Mouse (Mus musculus): ENCODE measurements at regions not wholly inside any gene's neighbourhood (a gene's known extent, or its start where the extent isn't known, plus 50 kb on each side); places are given as distances from the start of the nearest gene placed in this dataset.

DNA sequence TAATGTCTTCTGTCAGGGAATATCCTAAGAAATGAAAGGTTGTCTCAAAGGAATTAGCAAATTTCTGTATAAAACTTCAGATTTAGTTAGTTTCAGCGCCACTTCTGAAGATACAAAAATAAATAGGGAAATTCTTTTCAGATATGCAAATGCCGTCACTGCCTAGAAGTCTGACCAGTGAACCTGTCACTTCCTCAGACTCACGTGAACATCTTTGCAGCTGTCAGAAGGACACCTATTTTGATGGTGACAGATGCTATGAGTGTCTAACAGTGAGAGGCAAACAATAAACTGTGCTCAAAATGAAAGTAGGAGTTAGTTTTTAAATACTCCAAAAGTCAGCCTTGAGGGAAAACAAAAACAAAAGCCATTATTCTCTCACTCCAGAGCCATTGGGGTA lies 57.5 kb upstream of the Igf1r start:
- Histone ChIP-seq H3K9ac (ENCODE audit: low read depth, low read length) (no peak overlapping the region), H3K36me3 (ENCODE audit: control insufficient read depth, insufficient read depth, low read length) (no peaks in the 10 kb centered on the region), H3K4me2 (ENCODE audit: low read depth, low read length) (no peak overlapping the region), H3K27ac (ENCODE audit: low read length) (no peak overlapping the region), H3K4me1 (ENCODE audit: control insufficient read depth, insufficient read depth, low read length) (no peaks in the 10 kb centered on the region), H3K9me3 (ENCODE audit: control insufficient read depth, low read length) (no peaks in the 10 kb centered on the region), H3K4me3 (ENCODE audit: low read length) (no peak overlapping the region), H3K27me3 (replicated peaks; ENCODE audit: control insufficient read depth, insufficient read depth, low read length) (no peaks in the 10 kb centered on the region)
- WGBS, result 75% methylated on average over 3 of the region's 3 CpGs
- no peak for ATAC-seq

DNA sequence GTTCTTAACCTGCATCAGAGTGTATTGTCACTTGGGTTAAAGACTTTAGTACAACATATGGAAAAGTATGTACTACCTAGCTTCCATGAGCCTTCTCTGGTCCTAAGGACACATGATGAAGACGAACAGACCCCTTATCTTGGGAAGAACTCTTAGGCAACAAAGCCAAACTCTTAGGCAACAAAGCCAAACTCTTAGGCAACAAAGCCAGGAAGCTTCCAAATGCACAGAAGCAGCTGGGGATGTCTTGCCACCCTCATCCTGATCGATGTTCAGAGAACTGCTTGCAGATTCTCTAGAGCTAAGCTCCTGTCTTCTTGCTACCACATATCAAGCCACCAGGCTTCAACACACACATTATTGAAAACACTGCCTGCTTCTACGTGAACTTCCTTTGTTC lies 59.7 kb upstream of the Igf1r start:
- Histone ChIP-seq H3K4me1 (ENCODE audit: control insufficient read depth, insufficient read depth, low read length) (no peaks in the 10 kb centered on the region), H3K36me3 (ENCODE audit: control insufficient read depth, insufficient read depth, low read length) (no peaks in the 10 kb centered on the region), H3K4me3 (ENCODE audit: low read length) (no peak overlapping the region), H3K27me3 (replicated peaks; ENCODE audit: control insufficient read depth, insufficient read depth, low read length) (no peaks in the 10 kb centered on the region), H3K9ac (ENCODE audit: low read depth, low read length) (no peak overlapping the region), H3K4me2 (ENCODE audit: low read depth, low read length) (no peak overlapping the region), H3K9me3 (ENCODE audit: control insufficient read depth, low read length) (no peaks in the 10 kb centered on the region), H3K27ac (ENCODE audit: low read length) (no peak overlapping the region)
- no peak for ATAC-seq
- 58% methylated on average over 3 of the region's 3 CpGs for WGBS

DNA sequence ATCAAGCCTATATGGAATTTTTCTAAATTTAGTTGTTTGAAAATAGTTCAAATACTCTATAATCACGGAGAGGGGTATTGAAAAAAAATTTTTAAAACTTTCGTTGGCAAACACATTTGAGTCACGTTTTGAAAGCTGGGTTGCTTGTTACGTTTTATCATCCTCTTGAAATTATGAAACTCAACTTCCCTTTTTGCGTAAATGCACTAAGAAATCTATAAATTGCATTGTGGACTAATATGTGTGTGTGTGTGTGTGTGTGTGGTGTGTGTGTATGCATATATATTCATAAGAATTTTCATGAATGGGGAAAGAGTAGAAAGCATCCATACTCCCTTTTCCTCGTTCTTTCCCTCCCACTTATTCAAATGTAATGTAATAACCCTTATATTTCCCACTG lies 69.6 kb upstream of the Igf1r start:
- H3K9me3 ChIP-seq (ENCODE audit: control insufficient read depth, low read length), result no peaks in the 10 kb centered on the region
- H3K27me3 ChIP-seq (replicated peaks; ENCODE audit: control insufficient read depth, insufficient read depth, low read length), result no peaks in the 10 kb centered on the region
- no peak overlapping the region for H3K4me2 ChIP-seq (ENCODE audit: low read depth, low read length)
- no peaks in the 10 kb centered on the region for H3K36me3 ChIP-seq (ENCODE audit: control insufficient read depth, insufficient read depth, low read length)
- no peak for ATAC-seq
- H3K4me1 ChIP-seq (ENCODE audit: control insufficient read depth, insufficient read depth, low read length), result no peaks in the 10 kb centered on the region
- 82% methylated on average over 6 of the region's 6 CpGs for WGBS
- no peak overlapping the region for H3K9ac ChIP-seq (ENCODE audit: low read depth, low read length)
- H3K4me3 ChIP-seq (ENCODE audit: low read length), result no peak overlapping the region
- H3K27ac ChIP-seq (ENCODE audit: low read length), result no peak overlapping the region

DNA sequence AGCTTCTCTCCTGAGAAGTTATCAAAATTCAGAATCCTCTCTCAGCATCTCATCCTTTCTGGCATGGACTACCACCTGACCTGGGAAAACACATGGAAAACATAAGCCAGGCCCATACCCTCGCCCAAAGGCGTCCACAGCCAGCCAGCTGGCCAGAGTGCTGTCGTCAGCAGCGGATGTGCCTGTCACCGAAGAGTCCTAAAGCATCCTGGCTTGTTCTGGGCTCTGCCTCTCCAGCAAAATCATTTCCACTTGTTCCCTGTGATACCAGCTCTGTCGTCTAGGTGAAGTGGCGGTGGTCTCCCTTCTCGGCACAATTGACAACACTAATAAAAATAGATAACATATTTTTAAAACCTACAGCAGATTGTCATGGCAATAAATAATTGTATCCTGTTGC lies 70.0 kb upstream of the Igf1r start:
- ATAC-seq, result no peak
- no peak overlapping the region for H3K4me3 ChIP-seq (ENCODE audit: low read length)
- H3K4me2 ChIP-seq (ENCODE audit: low read depth, low read length), result no peak overlapping the region
- H3K9me3 ChIP-seq (ENCODE audit: control insufficient read depth, low read length), result no peaks in the 10 kb centered on the region
- H3K27ac ChIP-seq (ENCODE audit: low read length), result no peak overlapping the region
- 61% methylated on average over 8 of the region's 8 CpGs for WGBS
- H3K27me3 ChIP-seq (replicated peaks; ENCODE audit: control insufficient read depth, insufficient read depth, low read length), result no peaks in the 10 kb centered on the region
- no peak overlapping the region for H3K9ac ChIP-seq (ENCODE audit: low read depth, low read length)
- H3K4me1 ChIP-seq (ENCODE audit: control insufficient read depth, insufficient read depth, low read length), result no peaks in the 10 kb centered on the region
- no peaks in the 10 kb centered on the region for H3K36me3 ChIP-seq (ENCODE audit: control insufficient read depth, insufficient read depth, low read length)

DNA sequence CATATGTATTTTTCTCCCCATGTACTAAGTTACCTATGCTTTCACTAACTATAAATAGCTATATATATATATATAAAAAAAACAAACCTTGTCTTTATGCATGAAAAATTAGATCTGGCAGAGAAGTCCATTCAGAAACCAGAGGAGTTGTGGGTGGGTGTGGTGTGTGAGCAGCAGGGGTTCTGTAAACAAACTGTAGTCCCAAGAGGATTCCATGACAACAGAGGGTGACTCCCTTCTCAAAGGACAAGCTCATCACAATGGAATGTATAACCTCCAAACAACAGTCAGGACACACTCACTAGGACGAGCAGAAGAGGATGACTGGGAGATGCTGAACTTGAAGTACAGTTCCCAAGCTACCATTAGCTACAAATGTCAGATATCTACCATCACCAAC lies 74.4 kb upstream of the Igf1r start:
- Histone ChIP-seq H3K27ac (ENCODE audit: low read length) (no peak overlapping the region), H3K27me3 (replicated peaks; ENCODE audit: control insufficient read depth, insufficient read depth, low read length) (no peaks in the 10 kb centered on the region), H3K4me1 (ENCODE audit: control insufficient read depth, insufficient read depth, low read length) (no peaks in the 10 kb centered on the region), H3K9ac (ENCODE audit: low read depth, low read length) (no peak overlapping the region), H3K36me3 (ENCODE audit: control insufficient read depth, insufficient read depth, low read length) (no peaks in the 10 kb centered on the region), H3K9me3 (ENCODE audit: control insufficient read depth, low read length) (no peaks in the 10 kb centered on the region), H3K4me3 (ENCODE audit: low read length) (no peak overlapping the region), H3K4me2 (ENCODE audit: low read depth, low read length) (no peak overlapping the region)
- 14% methylated on average over 1 of the region's 1 CpGs for WGBS
- no peak for ATAC-seq

DNA sequence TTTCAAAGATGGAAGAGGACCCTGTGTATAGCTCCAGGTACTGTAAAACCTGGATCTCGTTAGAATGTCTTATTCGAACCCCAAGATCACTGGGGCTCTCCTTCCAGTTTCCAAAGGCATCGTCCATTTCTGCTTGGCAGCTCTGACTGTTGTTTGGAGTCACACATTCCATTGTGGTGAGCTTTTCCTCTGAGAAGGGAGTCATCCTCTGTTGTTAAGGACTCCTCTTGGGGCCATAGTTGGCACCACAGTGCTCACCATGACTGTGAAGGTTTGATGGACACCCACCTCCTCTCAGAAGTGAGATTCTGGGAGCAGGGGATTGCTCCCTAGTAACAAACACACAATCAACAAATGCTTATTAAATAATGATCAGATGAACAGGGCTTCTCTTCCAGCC lies 75.0 kb upstream of the Igf1r start:
- WGBS, result 80% methylated on average over 3 of the region's 3 CpGs
- no peaks in the 10 kb centered on the region for H3K27me3 ChIP-seq (replicated peaks; ENCODE audit: control insufficient read depth, insufficient read depth, low read length)

DNA sequence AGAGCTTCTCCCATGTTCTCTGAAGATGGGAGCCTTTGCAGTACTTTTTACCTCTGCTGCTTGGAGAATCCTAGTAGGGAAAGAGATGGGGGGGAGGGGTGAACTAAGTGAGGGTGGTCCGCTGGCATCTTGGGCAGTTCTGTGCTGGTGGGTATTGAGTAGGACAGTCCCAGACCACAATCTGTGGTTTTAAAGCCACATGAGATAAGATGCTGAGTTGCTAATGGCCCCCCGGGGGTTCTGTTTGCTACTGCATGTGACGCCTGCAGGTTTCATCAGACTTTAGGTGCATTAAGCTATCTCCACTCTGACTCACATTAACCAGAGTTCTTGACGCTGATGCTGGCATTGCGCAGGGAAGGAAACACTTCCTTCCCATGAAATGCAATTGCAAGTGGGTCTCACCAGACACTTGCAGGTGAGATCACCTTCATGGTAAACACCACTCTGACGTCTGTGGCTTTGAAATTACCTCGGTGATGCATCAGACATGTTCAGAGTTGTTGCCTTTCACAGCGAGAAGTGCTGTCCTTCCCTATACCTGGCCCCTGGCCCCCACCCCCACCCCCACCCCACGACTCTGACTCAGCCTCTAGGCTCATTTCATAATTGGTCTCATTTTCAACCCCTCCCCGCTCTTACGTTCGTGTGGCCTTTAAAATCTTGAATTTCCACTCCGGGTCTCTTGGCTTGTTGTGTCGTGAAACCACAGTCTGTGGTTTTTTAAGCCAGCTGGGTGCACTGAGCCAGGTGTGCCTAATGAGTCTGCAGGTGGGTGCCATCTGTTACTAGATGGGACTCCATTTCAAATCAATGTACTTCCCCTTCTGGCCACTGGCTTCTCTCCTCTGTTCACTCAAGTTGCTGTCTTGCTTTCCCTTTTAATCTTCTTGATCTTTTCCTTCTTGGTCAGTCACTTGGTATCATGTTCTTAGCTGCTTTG lies 94.8 kb upstream of the Synm start:
- 61% methylated on average over 14 of the region's 14 CpGs for WGBS
- no peak for ATAC-seq

More for the DNA sequence above, 75.0 kb upstream of the Igf1r start:
- H3K4me3 ChIP-seq (ENCODE audit: low read length), result no peak overlapping the region
- no peak overlapping the region for H3K4me2 ChIP-seq (ENCODE audit: low read depth, low read length)
- ATAC-seq, result no peak
- no peak overlapping the region for H3K27ac ChIP-seq (ENCODE audit: low read length)
- no peaks in the 10 kb centered on the region for H3K4me1 ChIP-seq (ENCODE audit: control insufficient read depth, insufficient read depth, low read length)
- no peaks in the 10 kb centered on the region for H3K36me3 ChIP-seq (ENCODE audit: control insufficient read depth, insufficient read depth, low read length)
- no peaks in the 10 kb centered on the region for H3K9me3 ChIP-seq (ENCODE audit: control insufficient read depth, low read length)
- no peak overlapping the region for H3K9ac ChIP-seq (ENCODE audit: low read depth, low read length)

DNA sequence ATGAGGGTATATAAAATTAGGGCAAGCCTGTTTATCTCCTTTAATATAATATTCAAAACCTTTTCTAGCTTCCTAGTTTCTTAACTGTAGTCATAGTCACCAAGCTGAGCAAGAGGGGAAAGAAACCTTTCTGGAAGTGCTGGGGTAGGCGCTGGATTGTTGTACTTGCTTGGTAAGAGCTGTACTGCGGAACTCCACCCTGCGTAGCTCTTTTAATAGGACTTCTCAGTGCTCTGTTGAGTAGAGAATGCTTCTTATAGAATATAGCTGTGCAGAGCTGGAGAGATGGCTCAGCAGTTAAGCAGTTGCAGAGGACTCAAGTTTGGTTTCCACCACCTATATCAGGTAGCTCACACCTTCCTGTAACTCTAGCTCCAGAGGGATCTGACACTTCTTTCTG lies 93.3 kb upstream of the Synm start:
- Histone ChIP-seq H3K4me3 (ENCODE audit: low read length) (no peak overlapping the region), H3K9me3 (ENCODE audit: control insufficient read depth, low read length) (no peaks in the 10 kb centered on the region), H3K36me3 (ENCODE audit: control insufficient read depth, insufficient read depth, low read length) (no peaks in the 10 kb centered on the region), H3K4me1 (ENCODE audit: control insufficient read depth, insufficient read depth, low read length) (peaks cover 2% of the 10 kb centered on the region; the same call in 1 of the 2 replicates), H3K27ac (ENCODE audit: low read length) (no peak overlapping the region), H3K27me3 (replicated peaks; ENCODE audit: control insufficient read depth, insufficient read depth, low read length) (no peaks in the 10 kb centered on the region), H3K9ac (ENCODE audit: low read depth, low read length) (no peak overlapping the region), H3K4me2 (ENCODE audit: low read depth, low read length) (no peak overlapping the region)
- WGBS, result 94% methylated on average over 3 of the region's 3 CpGs
- no peak for ATAC-seq

More for the DNA sequence above, 94.8 kb upstream of the Synm start:
- no peaks in the 10 kb centered on the region for H3K27me3 ChIP-seq (replicated peaks; ENCODE audit: control insufficient read depth, insufficient read depth, low read length)
- H3K4me3 ChIP-seq (ENCODE audit: low read length), result no peak overlapping the region
- no peak overlapping the region for H3K9ac ChIP-seq (ENCODE audit: low read depth, low read length)
- peaks cover 2% of the 10 kb centered on the region; the same call in 1 of the 2 replicates for H3K4me1 ChIP-seq (ENCODE audit: control insufficient read depth, insufficient read depth, low read length)
- H3K4me2 ChIP-seq (ENCODE audit: low read depth, low read length), result no peak overlapping the region
- H3K27ac ChIP-seq (ENCODE audit: low read length), result no peak overlapping the region
- H3K36me3 ChIP-seq (ENCODE audit: control insufficient read depth, insufficient read depth, low read length), result no peaks in the 10 kb centered on the region
- H3K9me3 ChIP-seq (ENCODE audit: control insufficient read depth, low read length), result no peaks in the 10 kb centered on the region

DNA sequence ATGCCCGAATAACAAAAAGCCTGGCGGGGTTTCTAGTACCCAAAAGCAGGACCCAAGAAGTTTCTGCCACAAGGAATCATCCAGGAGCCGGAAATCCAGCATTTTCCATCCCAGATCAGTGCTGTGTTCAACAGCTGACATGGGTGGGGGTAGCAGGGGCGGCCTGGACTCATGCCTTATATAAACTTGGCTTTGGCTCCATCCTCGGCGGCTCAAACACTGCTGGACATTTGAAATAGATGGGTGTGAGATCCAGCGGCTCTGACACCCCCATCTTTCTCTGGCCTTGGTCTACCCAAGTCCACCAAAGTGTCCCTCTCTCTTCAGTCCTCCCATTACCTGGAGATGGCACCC lies 89.9 kb upstream of the Synm start:
- Histone ChIP-seq H3K4me2 (ENCODE audit: low read depth, low read length) (peak overlapping the region; percentile 67), H3K27me3 (replicated peaks; ENCODE audit: control insufficient read depth, insufficient read depth, low read length) (no peaks in the 10 kb centered on the region), H3K4me1 (ENCODE audit: control insufficient read depth, insufficient read depth, low read length) (peaks cover 9% of the 10 kb centered on the region; the same call in 1 of the 2 replicates), H3K9ac (ENCODE audit: low read depth, low read length) (peak overlapping the region; percentile 66), H3K27ac (ENCODE audit: low read length) (peak overlapping the region; percentile 23; the same call in 1 of the 2 replicates), H3K36me3 (ENCODE audit: control insufficient read depth, insufficient read depth, low read length) (no peaks in the 10 kb centered on the region), H3K4me3 (ENCODE audit: low read length) (peak overlapping the region; percentile 50), H3K9me3 (ENCODE audit: control insufficient read depth, low read length) (no peaks in the 10 kb centered on the region)
- 9% methylated on average over 7 of the region's 7 CpGs for WGBS
- ATAC-seq, result peak; percentile 60

Data from intestine, embryonic 16.5 days (tissue).